Mouse (Mus musculus) ES-E14 (cell line): ENCODE measurements around the gene Wt1. TPM values are rescaled to one million over a fixed set of nuclear protein-coding genes. Genes with fewer than 3 reads are reported as not detected.

ENCODE experiments used
- DNase-seq: peaks from one replicate; pipeline ENCODE4 v3.0.0-alpha.2; 2013; ENCODE audit warnings: low read depth, low spot score
- H3K27ac ChIP-seq: 2 replicates; pipeline ENCODE4 v1.5.1; 2012; ENCODE audit warnings: low read depth, mild to moderate bottlenecking, low read length, moderate library complexity, mixed read lengths; ENCODE audit not compliant: poor library complexity, insufficient read depth, severe bottlenecking
- H3K36me3 ChIP-seq: 2 replicates; pipeline ENCODE4 v1.6.1; 2012; ENCODE audit warnings: mild to moderate bottlenecking, low read length, moderate library complexity, mixed read lengths; ENCODE audit not compliant: control insufficient read depth, poor library complexity, insufficient read depth, severe bottlenecking
- H3K4me1 ChIP-seq, 2 experiments: fragments of 150-350 bp in 1 of 2; sonication (generic) in 1 of 2; 2 replicates each; pipeline ENCODE4 v1.6.1; 2012; ENCODE audit warnings: low read length in 2 of 2, mild to moderate bottlenecking in 1 of 2, mixed read lengths in 1 of 2; ENCODE audit not compliant: control insufficient read depth in 2 of 2, insufficient read depth in 2 of 2, poor library complexity in 1 of 2
- H3K4me3 ChIP-seq, 2 experiments: fragments of 150-350 bp in 1 of 2; sonication (generic) in 1 of 2; 2 replicates each; pipeline ENCODE4 v1.5.1; 2012; ENCODE audit warnings: low read length in 2 of 2, low read depth in 1 of 2, mild to moderate bottlenecking in 1 of 2, mixed read lengths in 1 of 2; ENCODE audit not compliant: insufficient read depth in 1 of 2, poor library complexity in 1 of 2, severe bottlenecking in 1 of 2
- H3K9ac ChIP-seq: 2 replicates; pipeline ENCODE4 v1.6.1; 2012; ENCODE audit warnings: low read depth, mild to moderate bottlenecking, low read length, mixed read lengths; ENCODE audit not compliant: poor library complexity, insufficient read depth, severe bottlenecking
- H3K9me3 ChIP-seq: fragments of 150-350 bp; sonication (generic); 2 replicates; pipeline ENCODE4 v1.6.1; 2012; ENCODE audit warnings: low read depth, mild to moderate bottlenecking, low read length; ENCODE audit not compliant: control insufficient read depth, insufficient read depth
- CHD2 ChIP-seq: IDR thresholded peaks from 2 replicates; pipeline ENCODE4 v1.6.1; 2014; ENCODE audit warnings: mild to moderate bottlenecking, low read depth, low read length, inconsistent platforms
- HCFC1 ChIP-seq: IDR thresholded peaks from 2 replicates; pipeline ENCODE4 v1.6.1; 2012; ENCODE audit warnings: low read length, inconsistent platforms, borderline replicate concordance; ENCODE audit not compliant: insufficient read depth
- MAFK ChIP-seq: IDR thresholded peaks from 2 replicates; pipeline ENCODE4 v1.6.1; 2014; ENCODE audit warnings: mild to moderate bottlenecking, low read depth, low read length, inconsistent platforms; ENCODE audit not compliant: insufficient read depth
- ZC3H11A ChIP-seq: IDR thresholded peaks from 2 replicates; pipeline ENCODE4 v1.6.1; 2012; ENCODE audit warnings: low read depth, mild to moderate bottlenecking, inconsistent platforms, low read length, borderline replicate concordance
- ZNF384 ChIP-seq: IDR thresholded peaks from 2 replicates; pipeline ENCODE4 v1.6.1; 2012; ENCODE audit warnings: low read depth, low read length, inconsistent platforms
- in situ Hi-C, 2 experiments: fragments of 600-800 bp; cut with MboI; formaldehyde crosslinking; loops; one replicate each; pipeline ENCODE4 v1.15.1; 2025; ENCODE audit warnings: low sequenced_read_pairs in 2 of 2, inconsistent platforms in 1 of 2; ENCODE audit not compliant: unreplicated experiment in 2 of 2
- total RNA-seq: library from RNA; depleted of rRNA; stranded (reverse); fragments of 300-350 nt; gene quantifications from 2 replicates; pipeline ENCODE4 v1.2.3, GENCODE M21; 2012

Wt1 gene
- total RNA-seq, 1 experiment = 5.2 TPM

GRCm38 (mm10) chr2:105188182-105188581, 61.9 kb downstream of the Wt1 start:
- Histone ChIP-seq H3K9me3 (no peaks in the 10 kb centered on the region), H3K9ac (no peak overlapping the region), H3K4me1 (peaks cover under 1 to 9% of the 10 kb centered on the region in 2 experiments; a peak in 2 of 4 replicates), H3K36me3 (no peaks in the 10 kb centered on the region), H3K27ac (no peak overlapping the region), H3K4me3 (no peak overlapping the region)
- in situ Hi-C loops = no loop called here
- DNase-seq = peak; percentile 66
- TF ChIP-seq MAFK (no peak), CHD2 (no peak), ZC3H11A (no peak), ZNF384 (no peak), HCFC1 (no peak)

- no peak overlapping the region for H3K4me3 ChIP-seq
- in situ Hi-C loops = no loop called here
- DNase-seq = peak; percentile 60
Observed at GRCm38 (mm10) chr2:105189352-105189751, 63.0 kb downstream of the Wt1 start.

GRCm38 (mm10) chr2:105200152-105200551, 73.8 kb downstream of the Wt1 start:
- Histone ChIP-seq H3K4me3 (no peak overlapping the region), H3K4me1 (no peaks in the 10 kb centered on the region), H3K36me3 (no peaks in the 10 kb centered on the region), H3K27ac (no peak overlapping the region), H3K9me3 (no peaks in the 10 kb centered on the region), H3K9ac (no peak overlapping the region)
- in situ Hi-C loops = no loop called here
- TF ChIP-seq MAFK (no peak), CHD2 (no peak), HCFC1 (no peak), ZC3H11A (no peak), ZNF384 (no peak)
- no peak for DNase-seq

More at GRCm38 (mm10) chr2:105189352-105189751, 63.0 kb downstream of the Wt1 start:
- Histone ChIP-seq H3K27ac (no peak overlapping the region), H3K9me3 (no peaks in the 10 kb centered on the region), H3K4me1 (peaks cover 0 to 6% of the 10 kb centered on the region in 2 experiments; a peak in 2 of 4 replicates), H3K9ac (no peak overlapping the region), H3K36me3 (no peaks in the 10 kb centered on the region)
- TF ChIP-seq CHD2 = peak; percentile 98
- no peak for TF ChIP-seq HCFC1

- no peak for TF ChIP-seq MAFK
- no peak for TF ChIP-seq ZC3H11A
- no peak for TF ChIP-seq CHD2
- TF ChIP-seq HCFC1 = no peak
- no peak for TF ChIP-seq ZNF384
- H3K9me3 ChIP-seq = no peaks in the 10 kb centered on the region
- H3K27ac ChIP-seq = no peak overlapping the region
- H3K4me3 ChIP-seq = no peak overlapping the region
- H3K36me3 ChIP-seq = no peaks in the 10 kb centered on the region
- DNase-seq = no peak
- no peak overlapping the region for H3K9ac ChIP-seq
- no peaks in the 10 kb centered on the region for H3K4me1 ChIP-seq
- in situ Hi-C loops = no loop called here
Observed at GRCm38 (mm10) chr2:105206563-105207174, 80.3 kb downstream of the Wt1 start.
